Mouse (Mus musculus) heart, adult 2 months (tissue): ENCODE measurements around the gene Gjb3. TPM values are rescaled to one million over a fixed set of nuclear protein-coding genes. Genes with fewer than 3 reads are reported as not detected.

ENCODE experiments used
- DNase-seq, 2 experiments: peaks; one replicate each; pipeline ENCODE4 v3.0.0; 2021
- H3K27ac ChIP-seq: fragments of 200-600 bp; 2 replicates; pipeline ENCODE4 v1.8.1; 2022
- H3K27me3 ChIP-seq: fragments of 200-500 bp; 2 replicates; pipeline ENCODE4 v1.6.1; 2012; ENCODE audit warnings: mild to moderate bottlenecking, low read length, inconsistent platforms, mixed read lengths; ENCODE audit not compliant: control insufficient read depth, insufficient read depth
- H3K36me3 ChIP-seq: fragments of 200-500 bp; 2 replicates; pipeline ENCODE4 v1.6.1; 2012; ENCODE audit warnings: low read length, inconsistent platforms; ENCODE audit not compliant: control insufficient read depth, insufficient read depth
- H3K4me1 ChIP-seq: fragments of 200-500 bp; 2 replicates; pipeline ENCODE4 v1.6.1; 2011; ENCODE audit warnings: low read length; ENCODE audit not compliant: control insufficient read depth, insufficient read depth
- H3K4me3 ChIP-seq: fragments of 200-600 bp; 2 replicates; pipeline ENCODE4 v1.8.1; 2022
- H3K79me2 ChIP-seq: fragments of 200-500 bp; replicated peaks from 2 replicates; pipeline ENCODE4 v1.6.1; 2012; ENCODE audit warnings: mild to moderate bottlenecking, inconsistent platforms, low read length, moderate library complexity, mixed read lengths; ENCODE audit not compliant: control insufficient read depth, insufficient read depth
- H3K9ac ChIP-seq: fragments of 200-500 bp; 2 replicates; pipeline ENCODE4 v1.6.1; 2012; ENCODE audit warnings: low read depth, mild to moderate bottlenecking, control low read depth, inconsistent platforms, low read length, mixed read lengths
- CTCF ChIP-seq: fragments of 200-600 bp; IDR thresholded peaks from 2 replicates; pipeline ENCODE4 v1.8.1; 2022; ENCODE audit warnings: antibody characterized with exemption, mild to moderate bottlenecking, moderate library complexity
- EP300 ChIP-seq: fragments of 200-500 bp; IDR thresholded peaks from 2 replicates; pipeline ENCODE4 v1.6.1; 2011; ENCODE audit warnings: low read depth, low read length, control low read depth; ENCODE audit not compliant: insufficient read depth
- POLR2A ChIP-seq: fragments of 200-500 bp; IDR thresholded peaks from 2 replicates; pipeline ENCODE4 v1.6.1; 2011; ENCODE audit warnings: mild to moderate bottlenecking, low read depth, low read length, control low read depth; ENCODE audit not compliant: insufficient read depth
- WGBS: fragments of 180-500 bp; shearing (Covaris S2); methylation state at CpG from one replicate; pipeline ENCODE4 v1.1.7; 2018; 5-methylcytosine and 5-hydroxymethylcytosine counted together
- intact Hi-C: fragments of 180-260 bp; cut with DNase I; formaldehyde crosslinking; loops from one replicate; pipeline ENCODE4 v1.15.1; 2025
- polyA plus RNA-seq: library from polyadenylated mRNA; depleted of rRNA; stranded (reverse); fragments of >200 nt; gene quantifications from 2 replicates; pipeline ENCODE4 v1.2.3, GENCODE M21; 2012
- total RNA-seq, 2 experiments: library from RNA; stranded (reverse); gene quantifications; 2 replicates each; pipeline ENCODE4 v1.2.3; 2021

The Gjb3 gene
- total and polyA plus RNA-seq, 3 experiments = 0.25 TPM; not detected in 2

DNA sequence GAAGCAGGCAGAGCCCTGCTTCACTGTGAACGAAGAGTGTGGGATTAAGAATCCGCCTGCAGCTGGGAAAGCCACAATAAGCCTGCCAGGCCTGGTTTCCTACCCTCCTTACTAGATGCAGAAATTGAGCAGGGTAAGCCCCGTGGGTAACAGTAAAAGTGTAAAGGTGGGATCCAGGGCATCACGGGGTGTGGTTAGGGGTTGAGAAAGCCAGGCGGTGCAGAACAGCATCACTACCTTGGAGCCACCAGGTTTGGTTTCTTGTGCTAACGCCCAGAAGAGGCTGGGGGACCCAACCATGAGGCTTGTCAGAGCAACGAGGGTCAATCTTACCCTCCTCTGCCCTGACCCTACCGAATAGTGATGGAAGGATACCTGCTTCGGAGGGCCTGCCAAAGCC, 16.1 kb downstream of the Gjb3 start:
- peak overlapping the region; percentile 56; the same call in 1 of the 2 replicates for H3K4me3 ChIP-seq

GRCm38 (mm10) chr4:127313861-127314260, 16.8 kb downstream of the Gjb3 start, which contains the start of gene Gja4:
Gene Gja4 (minus strand): TSS chr4:127314039.
- Histone ChIP-seq H3K4me1 (no peaks in the 10 kb centered on the region), H3K9ac (peak within 1 kb of the TSS; percentile 79), H3K79me2 (no peaks in the 10 kb centered on the region), H3K36me3 (no peaks in the 10 kb centered on the region), H3K4me3 (peak within 1 kb of the TSS; percentile 56), H3K27me3 (peaks cover 3% of the 10 kb centered on the region; the same call in 1 of the 2 replicates), H3K27ac (peak within 1 kb of the TSS; percentile 77)
- DNase-seq = peak; percentile 88
- peak; percentile 69 for TF ChIP-seq CTCF
- TF ChIP-seq POLR2A = peak; percentile 76; the same call in 1 of the 2 replicates
- TF ChIP-seq EP300 = no peak
- intact Hi-C loops = loop anchor here (2.0 kb wide), 1 partner anchor 35 kb away; no protein-coding TSS in a partner anchor
- WGBS = under 1% methylated on average over 25 of the region's 25 CpGs

More for the DNA sequence above, 16.1 kb downstream of the Gjb3 start:
- no peaks in the 10 kb centered on the region for H3K79me2 ChIP-seq
- H3K27me3 ChIP-seq = peaks cover 3% of the 10 kb centered on the region; the same call in 1 of the 2 replicates
- 69% methylated on average over 9 of the region's 9 CpGs for WGBS
- H3K9ac ChIP-seq = peak overlapping the region; percentile 27; the same call in 1 of the 2 replicates
- H3K27ac ChIP-seq = peak overlapping the region; percentile 73
- no peaks in the 10 kb centered on the region for H3K36me3 ChIP-seq
- intact Hi-C loops = loop anchor here (2.0 kb wide), 1 partner anchor 36 kb away; no protein-coding TSS in a partner anchor
- TF ChIP-seq EP300 (no peak), CTCF (no peak), POLR2A (no peak)
- no peaks in the 10 kb centered on the region for H3K4me1 ChIP-seq
- no peak for DNase-seq

- Histone ChIP-seq H3K27ac (peak overlapping the region; percentile 77), H3K9ac (peak overlapping the region; percentile 79), H3K4me1 (peaks cover 2% of the 10 kb centered on the region), H3K79me2 (no peaks in the 10 kb centered on the region), H3K36me3 (no peaks in the 10 kb centered on the region), H3K27me3 (peaks cover 3% of the 10 kb centered on the region; the same call in 1 of the 2 replicates), H3K4me3 (peak overlapping the region; percentile 56)
- TF ChIP-seq POLR2A (no peak), CTCF (no peak), EP300 (no peak)
- intact Hi-C loops = no loop called here
- 60% methylated on average over 24 of the region's 24 CpGs for WGBS
- no peak for DNase-seq
These were observed 18.3 kb downstream of the Gjb3 start for GRCm38 (mm10) chr4:127312349-127312748.

- TF ChIP-seq POLR2A (no peak), CTCF (no peak), EP300 (no peak)
- Histone ChIP-seq H3K27ac (peak overlapping the region; percentile 77), H3K27me3 (peaks cover 3% of the 10 kb centered on the region; the same call in 1 of the 2 replicates), H3K9ac (peak overlapping the region; percentile 79), H3K4me3 (peak overlapping the region; percentile 56), H3K79me2 (no peaks in the 10 kb centered on the region), H3K4me1 (peaks cover 4% of the 10 kb centered on the region), H3K36me3 (no peaks in the 10 kb centered on the region)
- WGBS = 57% methylated on average over 9 of the region's 9 CpGs
- intact Hi-C loops = no loop called here
- no peak for DNase-seq
These were observed 19.1 kb downstream of the Gjb3 start for GRCm38 (mm10) chr4:127311561-127311960.

DNA sequence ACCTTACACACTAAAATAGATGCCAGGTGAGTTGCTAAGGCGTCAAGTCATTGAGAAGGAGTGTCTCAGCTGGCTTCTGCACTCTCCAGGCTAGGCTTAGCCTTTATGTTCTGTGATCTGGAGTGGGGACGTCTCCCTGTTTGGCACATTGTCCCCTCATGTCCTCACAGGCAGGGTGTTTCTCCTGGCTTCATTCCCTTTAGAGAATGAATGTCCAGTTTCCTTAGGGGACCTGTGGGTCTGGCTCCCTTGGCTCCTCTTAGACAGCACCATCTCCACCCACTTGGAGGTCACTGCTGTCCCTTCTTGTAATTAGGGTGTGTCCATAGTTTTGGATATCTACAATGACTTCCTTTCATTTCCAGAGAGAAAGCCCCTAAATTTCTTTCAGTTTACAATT, 23.7 kb downstream of the Gjb3 start:
- no peaks in the 10 kb centered on the region for H3K27me3 ChIP-seq
- TF ChIP-seq EP300 = no peak
- TF ChIP-seq CTCF = no peak
- no peak for TF ChIP-seq POLR2A
- no peaks in the 10 kb centered on the region for H3K36me3 ChIP-seq
- H3K9ac ChIP-seq = no peak overlapping the region
- no peak for DNase-seq
- H3K79me2 ChIP-seq = no peaks in the 10 kb centered on the region
- H3K27ac ChIP-seq = no peak overlapping the region
- 32% methylated on average over 2 of the region's 2 CpGs for WGBS
- intact Hi-C loops = no loop called here
- H3K4me3 ChIP-seq = no peak overlapping the region
- H3K4me1 ChIP-seq = peaks cover 7% of the 10 kb centered on the region

GRCm38 (mm10) chr4:127303796-127304195, 26.8 kb downstream of the Gjb3 start:
- Histone ChIP-seq H3K4me1 (peaks cover 7% of the 10 kb centered on the region), H3K27ac (peak overlapping the region; percentile 17; the same call in 1 of the 2 replicates), H3K36me3 (no peaks in the 10 kb centered on the region), H3K4me3 (no peak overlapping the region), H3K27me3 (no peaks in the 10 kb centered on the region), H3K9ac (no peak overlapping the region), H3K79me2 (no peaks in the 10 kb centered on the region)
- peak; percentile 43 to 61 for DNase-seq
- TF ChIP-seq EP300 = no peak
- no peak; the same call in 1 of the 2 replicates for TF ChIP-seq POLR2A
- TF ChIP-seq CTCF = no peak
- 19% methylated on average over 3 of the region's 3 CpGs for WGBS
- intact Hi-C loops = no loop called here
